Mouse (Mus musculus) R1 (cell line): ENCODE results near the gene Umodl1.

Source experiments
- DNase-seq: peaks from one replicate; pipeline ENCODE4 v3.0.0-alpha.2; 2018; ENCODE audit warnings: low read depth, low spot score

Gene Umodl1

DNA sequence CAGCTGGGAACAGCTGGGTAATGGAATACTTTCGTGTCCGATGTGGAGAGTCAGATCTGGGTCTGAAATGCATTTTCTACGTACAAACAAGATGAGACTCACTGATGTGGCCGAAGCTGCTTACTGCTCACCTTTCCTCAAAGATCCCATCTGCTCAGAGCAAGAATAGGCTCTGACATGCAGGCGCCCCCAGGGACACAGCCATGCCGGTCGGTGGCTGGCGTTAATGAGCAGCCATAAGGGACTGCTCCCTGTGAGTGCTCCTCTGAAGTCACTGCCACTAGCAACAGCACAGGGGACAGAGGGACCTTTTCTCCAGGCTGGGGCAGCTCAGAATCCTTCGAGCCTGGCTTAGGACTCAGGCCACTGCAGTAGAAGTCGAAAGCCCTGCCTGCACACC is at the start of gene Umodl1:
Gene Umodl1, plus strand, starts transcription at position 301 of the 400 bp plus-strand sequence.
- no peak for DNase-seq

DNA sequence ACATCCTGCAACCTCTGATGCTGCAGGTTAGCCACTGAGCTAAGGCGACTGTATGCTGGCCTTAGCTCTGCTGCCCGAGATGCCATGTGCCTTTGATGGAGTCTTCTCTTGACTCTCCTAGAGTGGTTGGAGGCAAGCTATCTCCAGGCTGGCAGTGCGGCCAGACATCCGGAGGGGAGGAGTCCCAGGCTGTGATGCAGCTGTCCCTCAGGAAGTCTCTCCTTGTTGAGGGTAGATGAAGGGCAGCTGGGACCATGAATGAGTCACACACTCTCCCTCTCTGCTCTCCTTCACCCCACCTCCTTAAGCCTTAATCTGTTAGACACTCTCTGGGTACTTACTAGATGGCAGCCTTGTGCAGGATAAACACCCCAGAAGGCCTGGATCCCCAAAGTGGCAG is 46.9 kb upstream of the Umodl1 start:
- no peak for DNase-seq

DNA sequence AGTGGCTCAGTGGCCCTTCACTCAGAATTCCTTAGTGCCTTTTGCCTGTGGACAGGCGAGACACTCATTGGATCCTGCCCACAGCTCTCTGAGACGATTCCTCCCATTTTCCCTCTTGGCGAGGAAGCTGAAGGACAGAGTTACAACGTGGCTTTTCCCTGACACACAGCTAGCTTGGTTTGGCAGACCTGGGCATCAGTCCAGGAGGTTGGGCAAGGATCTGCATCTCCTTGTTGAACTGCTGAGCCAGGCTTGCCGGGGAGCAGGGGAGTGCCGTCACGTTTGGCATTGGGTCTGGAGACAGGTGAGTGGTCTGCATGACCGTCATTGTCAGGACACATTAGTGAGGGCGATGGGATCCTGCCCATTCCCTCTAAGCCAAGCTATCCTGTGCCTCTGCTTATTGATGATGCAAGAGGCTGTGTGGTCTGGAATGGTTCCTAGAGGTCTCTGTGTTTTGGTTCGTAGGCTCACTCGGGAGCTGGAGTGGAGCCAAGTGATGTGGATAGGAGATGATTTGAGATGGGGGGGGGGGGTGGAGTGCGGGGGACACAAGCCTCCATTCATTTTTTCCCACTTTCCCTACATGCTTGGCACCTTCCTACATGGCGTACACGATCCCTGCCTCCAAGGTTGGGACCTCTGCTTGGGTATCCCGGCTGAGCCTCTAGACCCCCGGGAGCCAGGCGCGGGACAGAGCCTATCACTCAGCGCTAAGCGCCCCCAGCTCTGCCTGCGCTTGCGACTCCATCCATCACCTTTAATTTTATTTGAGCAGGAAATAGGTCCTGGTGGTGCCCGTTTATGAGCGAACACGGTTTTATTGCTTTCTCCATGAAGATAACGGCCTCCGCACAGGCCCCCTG is 43.3 kb upstream of the Umodl1 start:
- DNase-seq: no peak

DNA sequence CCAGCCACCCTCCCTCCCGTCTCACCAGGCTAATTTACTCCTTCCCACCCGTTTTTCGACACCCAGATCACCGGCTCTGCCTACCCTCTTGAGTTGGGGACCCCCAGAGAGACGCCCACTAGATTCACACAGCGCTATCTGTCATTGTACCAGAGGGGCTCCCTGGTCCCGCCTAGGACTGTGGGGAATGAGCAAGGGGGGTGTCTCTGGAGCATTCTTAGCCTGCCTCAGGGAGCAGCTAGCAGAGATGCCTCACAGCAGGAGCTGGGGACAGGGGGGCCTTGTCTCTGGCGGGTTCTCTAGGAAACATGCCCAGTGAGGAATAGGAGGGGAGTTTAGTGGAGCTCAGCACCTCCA is 42.7 kb upstream of the Umodl1 start:
- DNase-seq: no peak

DNA sequence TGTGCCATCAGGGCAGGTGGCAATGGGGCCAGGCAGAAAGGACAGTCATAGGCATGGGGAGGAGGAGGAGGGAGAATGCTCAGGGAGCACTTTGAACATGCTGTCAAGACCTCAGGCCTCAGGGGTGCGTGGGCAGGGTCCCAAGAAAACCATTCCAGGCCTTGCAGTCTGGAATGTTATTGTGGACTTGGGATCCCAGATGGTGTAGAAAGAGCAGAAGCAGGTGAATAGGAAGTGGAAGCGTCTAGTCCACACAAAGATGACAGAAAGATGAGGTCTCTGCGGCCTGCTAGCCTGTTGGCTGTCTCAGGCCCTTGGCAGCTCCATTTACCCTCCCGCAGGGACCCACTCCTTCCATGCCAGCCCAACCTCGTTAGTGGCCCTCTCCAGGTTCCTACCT is 41.9 kb upstream of the Umodl1 start:
- DNase-seq: no peak

DNA sequence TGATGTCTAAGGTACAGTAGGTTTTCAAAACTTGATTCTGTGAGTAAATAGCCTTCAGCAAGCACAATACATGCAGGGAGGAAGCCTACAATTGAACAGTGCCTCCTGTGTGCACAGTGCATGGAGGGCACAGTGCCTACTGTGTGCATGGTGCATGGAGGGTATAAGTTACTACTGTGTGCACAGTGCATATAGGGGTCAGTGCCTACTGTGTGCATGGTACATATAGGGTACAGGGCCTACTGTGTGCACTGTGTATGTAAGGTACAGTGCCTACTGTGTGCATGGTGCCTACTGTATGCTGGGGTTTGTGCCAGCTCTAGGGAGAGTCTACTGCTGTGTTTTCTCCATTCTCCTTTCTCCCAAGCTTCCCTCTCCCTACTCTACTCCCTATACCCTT is 40.2 kb upstream of the Umodl1 start:
- DNase-seq: no peak

DNA sequence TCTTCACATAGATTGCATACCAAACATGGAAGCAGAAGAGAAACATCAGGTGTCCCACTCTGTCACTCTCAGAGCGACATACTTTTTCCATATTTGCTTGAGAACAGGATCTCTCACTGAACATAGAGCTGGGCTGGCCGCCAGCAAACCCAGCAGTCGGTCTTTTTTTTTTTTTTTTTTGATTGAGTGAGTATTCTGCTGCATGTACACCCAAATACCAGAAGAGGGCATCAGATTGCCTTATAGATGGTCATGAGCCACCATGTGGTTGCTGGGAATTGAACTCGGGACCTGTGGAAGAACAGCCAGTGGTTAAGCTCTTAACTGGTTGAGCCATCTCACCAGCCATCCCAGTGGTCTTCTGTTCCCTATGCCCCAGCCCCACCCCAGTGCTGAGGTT is 30.9 kb upstream of the Umodl1 start:
- peak; percentile 58 for DNase-seq

DNA sequence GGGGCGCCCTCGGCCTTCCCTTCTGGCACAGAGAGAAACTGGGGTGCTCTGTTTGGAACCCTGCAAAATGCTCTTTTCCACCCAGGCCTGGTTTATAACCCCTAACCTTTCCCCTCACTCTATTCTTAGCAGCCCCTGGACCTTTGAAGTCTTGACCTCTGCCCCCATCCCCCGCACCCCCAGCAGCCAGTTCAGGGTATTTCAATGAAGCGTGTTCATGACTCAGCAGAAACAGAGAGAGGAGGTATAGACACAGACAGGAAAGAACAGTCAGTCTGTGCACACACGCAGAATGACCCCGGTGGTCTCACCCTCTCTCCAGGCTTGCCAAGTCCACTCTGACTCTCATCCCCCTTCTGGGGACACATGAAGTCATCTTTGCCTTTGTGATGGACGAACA is 23.6 kb upstream of the Umodl1 start:
- no peak for DNase-seq

DNA sequence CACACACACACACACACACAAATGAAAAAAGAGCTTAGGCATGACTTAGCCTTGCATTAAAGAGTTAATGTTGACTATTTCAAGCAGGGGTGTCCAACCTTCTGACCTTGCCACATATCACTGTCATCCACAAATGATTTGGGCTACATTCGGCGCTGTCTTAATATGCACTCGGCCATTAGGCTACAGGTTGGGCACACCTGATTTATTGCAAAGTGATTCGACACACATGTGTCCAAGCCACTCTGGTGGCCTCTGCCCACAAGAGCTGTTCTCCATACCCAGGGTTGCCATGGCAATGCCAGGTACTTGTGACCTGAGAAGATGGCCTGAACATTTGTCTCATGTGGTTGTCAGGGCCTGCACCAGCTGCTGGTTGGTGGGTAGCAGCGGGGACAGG is 21.6 kb upstream of the Umodl1 start:
- DNase-seq: no peak

DNA sequence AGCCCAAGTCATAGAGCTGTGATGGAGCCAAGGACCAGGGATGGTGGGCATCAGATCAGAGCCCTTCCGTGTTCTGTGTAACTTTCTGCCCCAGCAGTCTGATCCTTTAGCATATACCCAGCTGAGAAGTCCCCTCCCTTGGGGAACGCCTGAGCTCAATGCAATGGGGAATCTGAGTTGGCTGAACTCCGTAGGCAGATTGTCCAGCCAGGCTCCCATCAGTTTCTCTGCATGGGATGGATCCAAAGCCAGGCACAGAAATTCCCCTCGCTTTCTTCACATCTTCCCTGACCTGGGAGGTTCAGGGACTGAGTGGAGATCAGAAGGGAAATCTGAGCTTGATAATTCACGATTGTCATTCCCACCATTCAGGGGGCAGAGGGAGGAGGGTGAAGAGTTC is 19.1 kb upstream of the Umodl1 start:
- DNase-seq: no peak

DNA sequence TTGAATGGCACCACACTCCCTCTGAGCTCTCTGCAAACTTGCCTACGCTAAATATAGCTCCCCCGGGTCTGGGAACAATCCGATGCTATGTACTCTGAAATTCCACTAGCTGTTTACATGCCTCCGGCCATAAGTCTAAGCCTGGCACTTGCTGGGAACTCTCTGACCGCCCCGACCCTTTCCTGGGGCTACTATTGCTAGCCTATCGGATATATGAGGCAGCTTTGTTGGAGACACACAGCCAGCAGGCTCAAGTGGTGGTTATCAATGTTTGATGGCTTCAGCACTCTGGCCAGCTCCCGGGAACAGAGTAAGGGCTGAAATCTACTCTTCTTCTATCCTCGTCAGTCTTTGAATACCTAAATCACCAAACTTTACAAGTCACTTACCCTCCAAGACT is 15.9 kb upstream of the Umodl1 start:
- DNase-seq: peak; percentile 27

DNA sequence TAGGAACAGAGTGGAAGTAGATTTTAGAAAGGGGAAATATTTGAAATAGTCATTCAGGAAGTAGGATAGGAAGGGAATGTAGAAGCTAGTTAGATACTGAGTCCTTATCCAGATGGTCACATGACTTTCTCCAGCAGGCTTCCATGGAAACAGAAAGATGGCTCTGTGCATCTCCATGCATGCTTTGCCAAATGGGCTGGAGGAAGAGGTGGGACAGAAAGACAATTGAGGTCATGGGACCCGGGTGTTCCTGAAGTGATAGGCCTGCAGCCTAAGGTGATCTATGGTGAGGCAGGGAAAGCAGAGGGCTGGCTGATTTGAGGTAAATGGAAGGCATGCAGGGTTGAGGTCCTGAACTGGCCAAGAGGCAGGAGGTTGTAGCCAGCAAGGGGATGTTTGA is 6.1 kb upstream of the Umodl1 start:
- no peak for DNase-seq

DNA sequence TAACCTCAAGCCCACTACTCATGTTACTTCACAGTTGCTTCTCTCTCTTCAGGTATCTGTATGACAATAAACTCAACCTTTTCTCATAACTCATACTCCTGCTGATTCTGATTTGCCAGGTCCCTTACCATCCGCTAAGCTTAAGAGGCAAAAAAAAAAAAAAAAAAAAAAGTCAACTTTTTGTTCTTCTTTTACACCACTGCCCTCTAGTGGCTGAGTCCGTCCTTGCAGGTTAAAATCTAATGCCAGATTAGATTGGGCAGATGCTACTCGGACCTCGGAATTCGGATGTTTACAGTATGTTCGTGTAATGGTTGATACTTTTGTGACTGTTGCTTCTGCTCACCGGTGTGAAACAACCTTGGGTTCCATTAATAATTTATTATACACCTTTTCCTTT is 3.7 kb upstream of the Umodl1 start:
- DNase-seq: peak; percentile 56

DNA sequence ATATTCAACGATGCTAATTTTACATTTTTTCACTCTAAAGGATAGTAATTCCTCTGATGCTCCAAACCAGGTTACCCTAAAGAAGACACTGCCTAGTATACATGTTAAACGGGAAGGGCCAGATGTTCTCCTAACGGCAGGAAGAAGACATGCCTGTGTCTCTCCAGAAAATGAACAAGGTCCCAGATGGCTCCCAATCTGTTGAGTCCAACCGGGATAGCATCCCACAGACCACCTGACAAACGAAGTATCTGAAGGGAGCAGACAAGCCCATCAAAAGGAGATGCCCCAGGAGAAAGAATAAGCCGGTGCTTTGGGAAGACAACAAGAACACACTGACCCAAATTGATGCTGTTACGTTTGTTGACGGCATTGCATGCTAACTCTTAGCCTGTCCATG is 2.8 kb upstream of the Umodl1 start:
- DNase-seq: no peak

DNA sequence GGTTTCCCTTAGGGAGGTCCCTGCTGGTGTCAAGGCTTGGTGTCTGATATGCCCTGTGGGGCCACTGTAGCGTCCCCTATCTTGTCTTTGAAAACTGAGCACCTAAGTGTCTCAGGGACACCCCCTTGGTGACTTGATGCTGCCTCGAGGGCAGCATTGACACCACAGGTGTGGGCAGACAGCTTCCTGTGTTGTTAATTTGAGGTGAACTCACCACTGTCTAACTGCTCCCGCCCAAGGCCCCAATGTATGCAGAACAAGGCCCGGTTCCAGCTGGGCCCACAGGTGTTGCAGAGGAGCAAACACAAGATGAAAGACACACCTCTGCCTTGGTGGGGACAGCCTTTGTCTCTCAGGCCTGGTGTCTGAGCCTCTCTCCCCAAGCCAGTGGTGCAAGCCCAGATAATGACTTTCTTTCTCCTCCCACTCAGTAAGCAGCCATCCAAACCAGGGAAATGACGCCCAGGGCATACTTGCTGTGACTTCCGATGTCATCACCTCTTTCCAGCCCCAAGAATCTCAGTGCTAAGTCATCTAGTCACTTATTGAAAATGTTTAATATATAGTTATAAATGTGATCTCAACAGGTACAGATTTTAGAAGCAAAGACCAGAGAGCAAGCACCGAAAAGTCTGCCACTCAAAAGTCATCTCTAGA is 7.6 kb downstream of the Umodl1 start:
- DNase-seq: no peak

DNA sequence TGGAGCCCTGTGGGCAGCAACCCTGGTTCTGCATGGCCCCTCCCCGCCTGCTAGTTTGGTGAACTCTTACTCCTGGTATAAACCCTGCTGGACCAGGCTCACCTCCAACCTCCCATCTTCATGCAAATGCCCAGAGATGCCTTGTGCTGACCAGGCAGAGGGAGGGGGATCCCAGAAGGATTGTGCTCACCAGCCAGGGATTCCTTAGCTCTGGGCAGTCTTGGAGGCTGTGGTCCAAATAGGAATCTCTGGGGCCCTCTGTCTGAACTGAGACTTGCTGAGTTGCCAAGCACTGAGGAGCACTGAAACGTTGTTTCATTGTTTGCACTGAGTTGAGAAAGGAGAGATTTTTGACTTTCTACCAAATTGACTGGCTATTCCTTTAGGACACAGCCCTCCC is 8.4 kb downstream of the Umodl1 start:
- no peak for DNase-seq

DNA sequence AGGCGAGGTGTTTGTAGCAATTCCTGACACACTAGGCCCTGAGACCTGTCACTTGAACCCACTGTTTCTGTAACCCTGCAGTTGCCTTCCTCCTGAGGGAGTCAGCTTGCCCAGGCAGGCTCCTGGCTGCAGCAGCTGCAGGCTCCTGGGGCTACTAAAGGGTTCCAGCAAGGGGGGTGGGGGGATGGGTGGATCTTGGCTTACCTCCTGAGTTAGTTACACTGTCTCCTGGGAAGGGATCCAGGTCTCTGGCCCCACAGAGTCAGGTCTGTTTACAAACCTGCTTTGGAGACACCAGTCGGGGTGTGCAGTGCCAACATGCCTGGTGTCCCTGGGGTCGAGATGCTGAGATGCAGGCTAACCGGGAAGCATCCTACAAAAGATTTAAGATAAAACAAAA is 15.5 kb downstream of the Umodl1 start:
- no peak for DNase-seq

DNA sequence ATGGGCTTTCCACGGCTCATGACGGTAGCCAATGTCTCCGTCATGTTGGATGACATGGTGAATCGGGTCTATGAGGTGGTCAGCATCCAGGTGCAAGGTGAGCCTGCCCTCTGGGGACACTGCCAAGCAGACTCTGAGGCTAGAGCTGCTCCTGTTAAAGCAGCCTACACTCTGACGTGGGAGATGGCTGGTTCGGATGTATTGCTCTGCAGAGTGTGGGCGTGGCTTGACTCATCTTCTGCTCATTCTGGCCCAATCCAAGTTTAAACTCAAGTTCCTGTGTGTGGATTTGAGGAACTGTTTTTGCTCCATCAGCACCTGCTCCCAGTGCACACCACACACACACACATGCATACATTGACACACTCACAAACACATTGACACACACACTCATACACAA is 17.4 kb downstream of the Umodl1 start:
- no peak for DNase-seq

DNA sequence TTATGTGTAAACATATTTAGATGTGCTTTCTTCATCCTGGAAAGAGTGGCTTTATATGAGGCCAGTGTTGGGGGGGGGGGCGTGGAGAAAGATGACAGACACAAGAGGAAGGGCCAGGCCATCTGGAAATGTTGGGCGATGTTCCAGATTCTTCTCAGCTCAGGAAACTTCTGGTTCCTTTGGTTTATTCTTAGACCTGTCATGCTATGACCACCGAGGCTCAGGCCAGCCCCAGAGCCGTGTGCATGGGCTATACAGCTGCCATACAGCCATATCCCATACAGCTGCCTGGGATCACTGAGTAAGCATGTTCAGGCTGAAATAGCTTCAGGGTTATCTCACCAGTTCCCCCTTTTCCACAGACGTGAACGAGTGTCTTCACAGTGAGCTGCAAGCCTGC is 18.9 kb downstream of the Umodl1 start:
- no peak for DNase-seq

DNA sequence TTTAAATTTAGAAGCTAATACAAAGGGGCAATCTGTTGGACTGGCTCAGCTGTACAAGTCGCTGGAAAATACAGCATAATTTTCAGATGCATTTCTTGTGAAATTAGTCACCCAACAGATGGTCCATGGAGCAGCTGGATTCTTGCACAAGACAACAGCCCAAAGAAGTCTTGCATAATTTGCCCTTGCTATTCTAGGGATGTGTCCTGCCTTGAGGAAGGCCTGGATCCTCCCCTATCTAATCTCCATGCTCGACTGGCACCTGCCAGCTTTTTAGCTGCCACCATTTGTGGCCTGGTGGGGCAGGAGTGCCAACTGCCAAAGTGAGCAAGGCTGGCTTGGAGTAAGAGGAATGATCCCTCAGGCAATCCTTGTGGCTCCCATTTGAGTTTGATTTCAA is 22.9 kb downstream of the Umodl1 start:
- DNase-seq: no peak

DNA sequence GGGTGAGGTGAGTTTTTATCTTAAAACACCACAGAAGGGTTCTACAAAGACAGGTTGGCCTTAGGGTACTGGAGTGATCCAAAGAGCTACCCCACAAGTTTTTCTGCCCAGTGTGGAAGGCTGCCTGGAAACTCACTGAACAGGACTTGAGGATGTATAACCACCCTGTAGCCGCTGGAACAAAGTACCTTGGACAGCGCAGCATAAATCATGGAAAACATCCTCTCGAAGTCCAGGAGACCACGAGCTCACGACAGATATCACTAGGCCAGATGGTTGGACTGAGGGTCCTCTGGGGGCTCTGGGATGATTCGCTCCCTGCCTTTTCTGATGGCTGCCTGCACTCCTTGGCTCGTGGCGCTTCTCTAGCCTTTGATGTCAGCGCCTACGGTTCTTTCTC is 24.1 kb downstream of the Umodl1 start:
- peak; percentile 42 for DNase-seq

DNA sequence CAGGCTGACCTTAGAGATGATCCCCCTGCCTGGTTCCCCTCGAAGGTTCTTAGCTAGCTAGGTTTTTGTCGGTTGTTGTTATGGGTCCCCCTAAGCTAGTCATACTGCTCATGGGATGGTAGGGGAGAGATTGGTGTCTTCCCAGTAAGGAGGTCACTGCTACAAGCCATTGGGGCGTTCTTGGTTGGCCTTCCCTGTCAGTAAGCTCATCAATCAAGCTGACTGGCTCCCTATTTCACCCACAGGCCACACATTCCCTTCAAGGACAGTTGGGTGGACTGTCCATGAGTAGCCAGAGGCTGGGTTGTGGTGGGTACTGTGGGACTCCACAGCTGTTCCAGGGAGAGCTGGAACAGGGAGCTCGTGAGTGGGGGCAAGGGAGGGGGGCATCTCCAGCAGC is 29.1 kb downstream of the Umodl1 start:
- DNase-seq: no peak

DNA sequence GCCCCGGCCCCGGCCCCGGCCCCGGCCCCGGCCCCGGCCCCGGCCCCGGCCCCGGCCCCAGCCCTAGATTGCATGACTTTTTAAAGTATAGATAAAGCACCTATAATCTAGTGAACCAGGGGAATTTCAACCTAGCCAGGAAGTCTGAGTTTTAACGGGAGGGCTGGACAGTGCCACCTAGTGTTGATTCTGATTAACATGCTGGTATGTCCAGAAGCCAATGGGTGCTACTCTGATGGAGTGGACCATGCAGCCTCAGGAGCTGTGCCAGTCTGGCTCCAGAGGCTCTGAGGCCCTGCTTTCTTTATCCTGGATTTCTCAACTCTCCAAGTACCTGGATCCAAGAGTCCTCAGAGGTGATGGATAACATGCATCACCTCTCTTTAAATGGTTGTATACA is 35.8 kb downstream of the Umodl1 start:
- peak; percentile 76 for DNase-seq

DNA sequence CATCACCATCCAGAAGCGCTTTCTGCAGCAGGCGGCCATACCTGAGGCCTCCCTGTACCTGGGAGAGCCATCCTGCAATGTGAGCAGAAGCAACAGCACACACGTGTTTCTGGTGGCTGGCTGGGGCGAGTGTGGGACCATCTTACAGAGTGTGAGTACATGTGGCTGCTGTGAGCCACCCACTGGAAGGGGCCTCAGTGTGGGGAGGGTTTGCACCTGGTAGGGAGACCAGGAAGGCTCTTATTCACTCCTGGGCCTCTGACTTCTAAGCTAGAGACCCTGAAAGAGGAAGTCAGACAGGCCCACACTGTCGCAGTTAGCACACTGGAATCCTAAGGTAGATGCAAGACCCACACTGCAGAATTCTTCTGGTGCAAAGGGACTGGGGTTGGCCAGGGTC is 41.9 kb downstream of the Umodl1 start:
- no peak for DNase-seq
